Mouse (Mus musculus): Measurements from ENCODE around the gene Opcml.

DNA sequence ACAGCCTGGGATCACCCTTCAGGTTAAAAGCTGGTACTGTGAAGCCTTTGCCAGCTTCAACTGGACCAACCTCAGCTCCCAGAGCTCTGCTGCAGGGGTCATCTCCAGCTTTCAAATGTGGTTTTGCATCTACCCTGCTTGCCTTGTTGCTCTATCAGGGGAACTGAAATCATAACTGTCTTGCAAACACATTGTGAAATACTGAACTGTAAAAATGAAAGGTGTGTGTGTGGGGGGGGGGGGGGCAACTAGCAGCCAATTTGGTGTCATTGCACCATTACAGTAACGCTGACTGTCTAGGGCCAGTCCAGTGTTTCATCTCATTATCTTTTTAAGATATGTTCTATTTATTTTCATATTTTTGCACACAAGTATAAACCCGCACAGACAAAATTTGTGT is 305.6 kb downstream of the Opcml start:
- TF ChIP-seq POLR2A (IDR thresholded peaks at IDR 0.05; ENCODE audit: low read depth, low read length) (no peak), CTCF (IDR thresholded peaks at IDR 0.05; ENCODE audit: extremely low read depth, insufficient read depth, insufficient read length, insufficient replicate concordance) (no peak)

Measured in spleen, adult 2 months (tissue).